Mouse (Mus musculus) CH12.LX (cell line): ENCODE data around the gene Stat5b. TPM values are rescaled to one million over a fixed set of nuclear protein-coding genes. Genes with fewer than 3 reads are reported as not detected.

Experiments used
- DNase-seq: peaks from one replicate; pipeline ENCODE4 v3.0.0-alpha.2; 2013; ENCODE audit errors: extremely low read depth
- H3K27ac ChIP-seq: 2 replicates; pipeline ENCODE4 v1.5.1; 2012; ENCODE audit warnings: low read depth, mild to moderate bottlenecking, control low read depth, moderate library complexity; ENCODE audit not compliant: insufficient read depth
- H3K27me3 ChIP-seq: replicated peaks from 2 replicates; pipeline ENCODE3; 2012; ENCODE audit warnings: inconsistent platforms
- H3K36me3 ChIP-seq, 2 experiments: replicated peaks in 1 of 2; 2 replicates each; pipeline versions ENCODE3 to v1.6.1; 2012; ENCODE audit warnings: inconsistent platforms in 1 of 2, low read length in 1 of 2, mild to moderate bottlenecking in 1 of 2, mixed read lengths in 1 of 2, moderate library complexity in 1 of 2; ENCODE audit not compliant: control insufficient read depth in 1 of 2, insufficient read depth in 1 of 2
- H3K4me1 ChIP-seq, 2 experiments: 2 replicates each; pipeline ENCODE4 v1.6.1; 2012; ENCODE audit warnings: inconsistent platforms in 1 of 2, moderate library complexity in 1 of 2; ENCODE audit not compliant: insufficient read depth in 2 of 2, control insufficient read depth in 1 of 2
- H3K4me2 ChIP-seq: 2 replicates; pipeline ENCODE4 v1.6.1; 2012; ENCODE audit warnings: low read depth, mild to moderate bottlenecking, control low read depth; ENCODE audit not compliant: poor library complexity, insufficient read depth, severe bottlenecking
- H3K4me3 ChIP-seq, 3 experiments: fragments of 150-350 bp in 1 of 3; sonication (generic) in 1 of 3; replicated peaks in 1 of 3; 2 replicates each; pipeline versions ENCODE3 to v1.5.1; 2011 to 2012; ENCODE audit warnings: low read depth in 2 of 3, low read length in 2 of 3, mild to moderate bottlenecking in 2 of 3, moderate library complexity in 2 of 3, control low read depth in 1 of 3, improper control_type of control experiment in 1 of 3, inconsistent platforms in 1 of 3, mixed read lengths in 1 of 3; ENCODE audit not compliant: poor library complexity in 1 of 3
- H3K79me2 ChIP-seq: replicated peaks from 2 replicates; pipeline ENCODE4 v1.6.1; 2012; ENCODE audit warnings: mild to moderate bottlenecking, moderate library complexity; ENCODE audit not compliant: control insufficient read depth, poor library complexity, insufficient read depth, severe bottlenecking; ENCODE audit errors: extremely low read depth
- H3K9ac ChIP-seq: 2 replicates; pipeline ENCODE4 v1.6.1; 2012; ENCODE audit warnings: low read depth, mild to moderate bottlenecking, control low read depth, moderate library complexity; ENCODE audit not compliant: insufficient read depth
- H3K9me3 ChIP-seq: replicated peaks from 2 replicates; pipeline ENCODE3; 2012; ENCODE audit warnings: low read length, inconsistent platforms, mixed read lengths
- BHLHE40 ChIP-seq: IDR thresholded peaks from 2 replicates; pipeline ENCODE4 v1.6.1; 2011; ENCODE audit warnings: mild to moderate bottlenecking, low read depth, low read length, improper control_type of control experiment
- CHD1 ChIP-seq: IDR thresholded peaks from 2 replicates; pipeline ENCODE4 v1.6.1; 2012; ENCODE audit warnings: low read depth, low read length, improper control_type of control experiment, inconsistent platforms
- CTCF ChIP-seq, 2 experiments: IDR thresholded peaks in 1 of 2; conservative IDR thresholded peaks in 1 of 2; 2 replicates each; pipeline ENCODE4 v1.5.1; 2011 to 2012; ENCODE audit warnings: low read depth in 2 of 2, low read length in 2 of 2, improper control_type of control experiment in 1 of 2, inconsistent platforms in 1 of 2, mild to moderate bottlenecking in 1 of 2, moderate library complexity in 1 of 2
- ELF1 ChIP-seq: IDR thresholded peaks from 2 replicates; pipeline ENCODE4 v1.6.1; 2014; ENCODE audit warnings: low read depth, mild to moderate bottlenecking, inconsistent platforms, low read length, improper control_type of control experiment
- ETS1 ChIP-seq: conservative IDR thresholded peaks from 2 replicates; pipeline ENCODE4 v1.6.1; 2012; ENCODE audit warnings: low read depth, mild to moderate bottlenecking, inconsistent platforms, low read length, improper control_type of control experiment, moderate library complexity
- HCFC1 ChIP-seq: IDR thresholded peaks from 2 replicates; pipeline ENCODE4 v1.6.1; 2012; ENCODE audit warnings: low read depth, mild to moderate bottlenecking, inconsistent platforms, low read length, improper control_type of control experiment
- IRF4 ChIP-seq: IDR thresholded peaks from 2 replicates; pipeline ENCODE4 v1.6.1; 2014; ENCODE audit warnings: low read depth, mild to moderate bottlenecking, inconsistent platforms, low read length, improper control_type of control experiment
- JUN ChIP-seq: IDR thresholded peaks from 2 replicates; pipeline ENCODE4 v1.6.1; 2011; ENCODE audit warnings: low read depth, mild to moderate bottlenecking, low read length, improper control_type of control experiment, moderate library complexity; ENCODE audit not compliant: insufficient read depth
- KAT2A ChIP-seq: IDR thresholded peaks from 2 replicates; pipeline ENCODE4 v1.6.1; 2012; ENCODE audit warnings: low read length, improper control_type of control experiment, inconsistent platforms; ENCODE audit not compliant: insufficient replicate concordance
- MAFK ChIP-seq: IDR thresholded peaks from 2 replicates; pipeline ENCODE4 v1.6.1; 2011; ENCODE audit warnings: low read length, improper control_type of control experiment; ENCODE audit not compliant: insufficient replicate concordance
- MAX ChIP-seq: IDR thresholded peaks from 2 replicates; pipeline ENCODE4 v1.6.1; 2011; ENCODE audit warnings: low read length, improper control_type of control experiment
- MEF2A ChIP-seq: IDR thresholded peaks from 2 replicates; pipeline ENCODE4 v1.6.1; 2014; ENCODE audit warnings: low read depth, mild to moderate bottlenecking, inconsistent platforms, low read length, improper control_type of control experiment, borderline replicate concordance
- MXI1 ChIP-seq: IDR thresholded peaks from 2 replicates; pipeline ENCODE4 v1.6.1; 2011; ENCODE audit warnings: mild to moderate bottlenecking, low read depth, low read length, improper control_type of control experiment
- MYC ChIP-seq: IDR thresholded peaks from 2 replicates; pipeline ENCODE4 v1.6.1; 2011; ENCODE audit warnings: low read depth, mild to moderate bottlenecking, improper control_type of control experiment, low read length
- NRF1 ChIP-seq: IDR thresholded peaks from 2 replicates; pipeline ENCODE4 v1.6.1; 2014; ENCODE audit warnings: low read depth, mild to moderate bottlenecking, inconsistent platforms, low read length, improper control_type of control experiment, moderate library complexity
- UBTF ChIP-seq: IDR thresholded peaks from 2 replicates; pipeline ENCODE4 v1.6.1; 2012; ENCODE audit warnings: low read depth, mild to moderate bottlenecking, inconsistent platforms, low read length, improper control_type of control experiment, moderate library complexity
- ZC3H11A ChIP-seq: IDR thresholded peaks from 2 replicates; pipeline ENCODE4 v1.6.1; 2012; ENCODE audit warnings: low read depth, mild to moderate bottlenecking, inconsistent platforms, low read length, improper control_type of control experiment
- ZMIZ1 ChIP-seq: IDR thresholded peaks from 2 replicates; pipeline ENCODE4 v1.6.1; 2012; ENCODE audit warnings: low read depth, mild to moderate bottlenecking, inconsistent platforms, low read length, improper control_type of control experiment
- ZNF384 ChIP-seq: IDR thresholded peaks from 2 replicates; pipeline ENCODE4 v1.6.1; 2012; ENCODE audit warnings: low read depth, low read length, improper control_type of control experiment, inconsistent platforms
- dilution Hi-C: fragments of 300-500 bp; cut with MboI; formaldehyde crosslinking; loops from 2 replicates; pipeline ENCODE4 v1.14.3; 2020; ENCODE audit warnings: low sequenced_read_pairs; ENCODE audit not compliant: extremely low pct_unique_long_range_greater_than_20kb, extremely low pct_ligation_motif_present
- in situ Hi-C: fragments of 300-500 bp; cut with MboI; formaldehyde crosslinking; loops from 3 replicates; pipeline ENCODE4 v1.14.3; 2019; ENCODE audit warnings: low sequenced_read_pairs, low pct_ligation_motif_present, low pct_unique_long_range_greater_than_20kb, mixed read lengths
- polyA plus RNA-seq: library from polyadenylated mRNA; unstranded; fragments of >175 nt; gene quantifications from 2 replicates; pipeline ENCODE4 v1.2.1, GENCODE M21; 2012; ENCODE audit warnings: low read depth; ENCODE audit not compliant: insufficient read length
- total RNA-seq, 2 experiments: library from RNA; depleted of rRNA; stranded (reverse); fragments of 300-350 nt in 1 of 2; fragments of >200 nt in 1 of 2; gene quantifications; 2 replicates each; pipeline ENCODE4 v1.2.3; 2012 to 2014

Gene Stat5b
- total and polyA plus RNA-seq, 3 experiments = 11.4 to 24.4 (median 14.0) TPM

GRCm38 (mm10) chr11:100870256-100870967 is 19.9 kb upstream of the Stat5b start:
- Histone ChIP-seq H3K9ac (no peak overlapping the region), H3K79me2 (no peaks in the 10 kb centered on the region), H3K4me2 (no peak overlapping the region), H3K36me3 (peaks cover 23 to 64% of the 10 kb centered on the region in 2 experiments), H3K27ac (no peak overlapping the region), H3K4me3 (no peak overlapping the region), H3K4me1 (no peaks in the 10 kb centered on the region), H3K9me3 (no peaks in the 10 kb centered on the region), H3K27me3 (no peaks in the 10 kb centered on the region)
- no peak for DNase-seq
- in situ Hi-C loops (no loop called here), dilution Hi-C loops (no loop called here)
- TF ChIP-seq MAX (no peak), KAT2A (no peak), HCFC1 (no peak), UBTF (no peak), ELF1 (no peak), JUN (no peak), ZMIZ1 (no peak), ETS1 (no peak), ZNF384 (no peak), NRF1 (no peak), ZC3H11A (no peak), MEF2A (no peak), IRF4 (no peak), MXI1 (no peak)

DNA sequence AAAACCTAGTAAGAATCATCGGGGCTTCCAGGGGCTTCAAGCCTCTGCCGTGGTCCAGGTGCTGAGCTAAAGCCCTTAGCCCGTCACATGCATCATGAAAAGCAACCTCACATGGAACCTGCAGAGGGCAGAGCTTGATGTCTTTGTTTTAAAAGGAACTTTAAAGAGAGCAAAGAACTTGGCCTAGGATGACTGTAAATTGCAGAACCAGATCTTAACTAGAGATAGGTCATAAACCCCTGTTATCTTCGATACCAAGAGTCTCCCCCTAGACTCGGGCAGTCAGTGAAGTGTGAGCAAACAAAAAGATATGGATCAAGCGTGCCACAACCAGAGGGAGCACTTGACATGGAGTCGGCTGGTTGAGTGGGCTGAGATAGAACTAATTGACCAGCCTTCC is 15.1 kb upstream of the Stat5b start:
- no peak overlapping the region for H3K9ac ChIP-seq
- H3K27me3 ChIP-seq = no peaks in the 10 kb centered on the region
- peaks cover 22 to 68% of the 10 kb centered on the region in 2 experiments for H3K36me3 ChIP-seq
- H3K79me2 ChIP-seq = no peaks in the 10 kb centered on the region
- no peak overlapping the region for H3K27ac ChIP-seq
- in situ Hi-C loops = no loop called here
- TF ChIP-seq CHD1 (no peak), BHLHE40 (no peak), ZNF384 (no peak), CTCF (conservative IDR thresholded peaks at IDR 0.05 in 1 of 2, IDR thresholded peaks at IDR 0.05 in 1 of 2; ENCODE audit: low read depth in 2 of 2, low read length in 2 of 2) (peak in 1 of 2 experiments; percentile 26; a peak in 2 of 4 replicates), MAFK (no peak), MYC (no peak)
- H3K4me2 ChIP-seq = no peak overlapping the region
- H3K4me3 ChIP-seq = no peak overlapping the region
- dilution Hi-C loops = no loop called here
- H3K4me1 ChIP-seq = peaks cover 10 to 23% of the 10 kb centered on the region in 2 experiments
- H3K9me3 ChIP-seq = no peaks in the 10 kb centered on the region
- no peak for DNase-seq
